Mouse (Mus musculus) liver, embryonic 11.5 days (tissue): ENCODE results near the gene Hormad1. TPM values are rescaled to one million over a fixed set of nuclear protein-coding genes. Genes with fewer than 3 reads are reported as not detected.

Experiments used
- ATAC-seq: fragments of 200-750 bp; cut with Nextera tagmentation; replicated peaks from 2 replicates; pipeline ENCODE4 v1.8.0; 2017; ENCODE audit warnings: moderate number of reproducible peaks, mild to moderate bottlenecking, moderate TSS enrichment, moderate library complexity; ENCODE audit not compliant: low FRiP score
- DNase-seq: peaks from one replicate; pipeline ENCODE4 v3.0.0-alpha.2; 2017; ENCODE audit warnings: low spot score
- H3K27ac ChIP-seq: fragments of 300-500 bp; sonication (generic); 2 replicates; pipeline ENCODE4 v1.5.1; 2014; ENCODE audit warnings: mild to moderate bottlenecking, low read depth, low read length, control low read depth
- H3K27me3 ChIP-seq: fragments of 300-500 bp; sonication (generic); replicated peaks from 2 replicates; pipeline ENCODE4 v1.6.1; 2014; ENCODE audit warnings: low read length, mixed read lengths; ENCODE audit not compliant: control insufficient read depth, insufficient read depth
- H3K36me3 ChIP-seq: fragments of 300-500 bp; sonication (generic); 2 replicates; pipeline ENCODE4 v1.6.1; 2014; ENCODE audit warnings: mild to moderate bottlenecking, low read length, moderate library complexity, mixed read lengths; ENCODE audit not compliant: control insufficient read depth, insufficient read depth
- H3K4me1 ChIP-seq: fragments of 300-500 bp; sonication (generic); replicated peaks from 2 replicates; pipeline ENCODE4 v1.6.1; 2014; ENCODE audit warnings: low read length, mixed read lengths; ENCODE audit not compliant: control insufficient read depth, insufficient read depth
- H3K4me2 ChIP-seq: fragments of 300-500 bp; sonication (generic); 2 replicates; pipeline ENCODE4 v1.6.1; 2014; ENCODE audit warnings: mild to moderate bottlenecking, control low read depth, moderate library complexity
- H3K4me3 ChIP-seq: fragments of 300-500 bp; sonication (generic); 2 replicates; pipeline ENCODE4 v1.5.1; 2014; ENCODE audit warnings: low read depth, low read length, control low read depth
- H3K9ac ChIP-seq: fragments of 300-500 bp; sonication (generic); 2 replicates; pipeline ENCODE4 v1.6.1; 2014; ENCODE audit warnings: low read depth, low read length, control low read depth
- H3K9me3 ChIP-seq: fragments of 300-500 bp; sonication (generic); 2 replicates; pipeline ENCODE4 v1.6.1; 2016; ENCODE audit warnings: low read length, inconsistent platforms, mixed read lengths; ENCODE audit not compliant: control insufficient read depth
- WGBS: fragments of 180-500 bp; shearing (Covaris S2); extraction: QIAGEN DNeasy Blood & Tissue Kit; methylation state at CpG from one replicate; pipeline ENCODE4 v1.1.7; 2014; 5-methylcytosine and 5-hydroxymethylcytosine counted together
- polyA plus RNA-seq: library from polyadenylated mRNA; unstranded; fragments of >200 nt; fragmentation: Nextera tagmentation; extraction: Ambion mirVana; gene quantifications from 2 replicates; pipeline ENCODE4 v1.2.1, GENCODE M21; 2014

Hormad1 gene
- polyA plus RNA-seq, 1 experiment from 2014 or later = 0.23 TPM

- no peaks in the 10 kb centered on the region for H3K36me3 ChIP-seq
- no peak for ATAC-seq
- WGBS = 64% methylated on average over 2 of the region's 2 CpGs
- DNase-seq = no peak
- peaks cover 14% of the 10 kb centered on the region for H3K4me1 ChIP-seq
- no peak overlapping the region for H3K9ac ChIP-seq
- H3K27ac ChIP-seq = no peak overlapping the region
- no peak overlapping the region for H3K4me2 ChIP-seq
- H3K4me3 ChIP-seq = no peak overlapping the region
- H3K27me3 ChIP-seq = no peaks in the 10 kb centered on the region
- no peaks in the 10 kb centered on the region for H3K9me3 ChIP-seq
Observed at GRCm38 (mm10) chr3:95524673-95525072, 34.8 kb upstream of the Hormad1 start.

- ATAC-seq = no peak
- Histone ChIP-seq H3K36me3 (no peaks in the 10 kb centered on the region), H3K4me2 (no peak overlapping the region), H3K27ac (no peak overlapping the region), H3K4me3 (no peak overlapping the region), H3K4me1 (peaks cover 7% of the 10 kb centered on the region; the same call in 1 of the 2 replicates), H3K27me3 (no peaks in the 10 kb centered on the region), H3K9ac (no peak overlapping the region), H3K9me3 (no peaks in the 10 kb centered on the region)
- no peak for DNase-seq
Observed at GRCm38 (mm10) chr3:95526111-95526510, 33.4 kb upstream of the Hormad1 start.

- ATAC-seq = no peak
- WGBS = 75% methylated on average over 8 of the region's 8 CpGs
- Histone ChIP-seq H3K4me3 (no peak within 1 kb of the TSS), H3K36me3 (no peaks in the 10 kb centered on the region), H3K4me1 (peaks cover 6% of the 10 kb centered on the region; the same call in 1 of the 2 replicates), H3K4me2 (no peak within 1 kb of the TSS), H3K27ac (no peak within 1 kb of the TSS), H3K9ac (no peak within 1 kb of the TSS), H3K9me3 (no peaks in the 10 kb centered on the region), H3K27me3 (no peaks in the 10 kb centered on the region)
- no peak for DNase-seq
Observed at GRCm38 (mm10) chr3:95526622-95527211, 32.8 kb upstream of the Hormad1 start, which contains the start of gene Ctss. TSS of gene Ctss (plus strand) at chr3:95526786.

GRCm38 (mm10) chr3:95529814-95530213 lies 29.7 kb upstream of the Hormad1 start:
- Histone ChIP-seq H3K4me3 (no peak overlapping the region), H3K27ac (no peak overlapping the region), H3K9me3 (no peaks in the 10 kb centered on the region), H3K4me2 (no peak overlapping the region), H3K4me1 (no peaks in the 10 kb centered on the region), H3K9ac (no peak overlapping the region), H3K27me3 (no peaks in the 10 kb centered on the region), H3K36me3 (no peaks in the 10 kb centered on the region)
- ATAC-seq (no peak), DNase-seq (no peak)
- WGBS = 71% methylated on average over 6 of the region's 6 CpGs

GRCm38 (mm10) chr3:95531025-95531424 lies 28.5 kb upstream of the Hormad1 start:
- no peak overlapping the region for H3K4me3 ChIP-seq
- DNase-seq (no peak), ATAC-seq (no peak)
- H3K4me1 ChIP-seq = no peaks in the 10 kb centered on the region
- no peaks in the 10 kb centered on the region for H3K27me3 ChIP-seq
- H3K9me3 ChIP-seq = no peaks in the 10 kb centered on the region
- no peak overlapping the region for H3K27ac ChIP-seq
- no peak overlapping the region for H3K9ac ChIP-seq
- H3K36me3 ChIP-seq = no peaks in the 10 kb centered on the region
- 84% methylated on average over 1 of the region's 1 CpGs for WGBS
- H3K4me2 ChIP-seq = no peak overlapping the region

GRCm38 (mm10) chr3:95533364-95533763 lies 26.1 kb upstream of the Hormad1 start:
- Histone ChIP-seq H3K9ac (no peak overlapping the region), H3K4me2 (no peak overlapping the region), H3K27ac (no peak overlapping the region), H3K27me3 (no peaks in the 10 kb centered on the region), H3K9me3 (no peaks in the 10 kb centered on the region), H3K4me3 (no peak overlapping the region), H3K36me3 (no peaks in the 10 kb centered on the region), H3K4me1 (no peaks in the 10 kb centered on the region)
- ATAC-seq (no peak), DNase-seq (no peak)
- 87% methylated on average over 5 of the region's 5 CpGs for WGBS

GRCm38 (mm10) chr3:95534927-95535326 lies 24.6 kb upstream of the Hormad1 start:
- no peak for ATAC-seq
- Histone ChIP-seq H3K27ac (no peak overlapping the region), H3K4me3 (no peak overlapping the region), H3K9me3 (no peaks in the 10 kb centered on the region), H3K4me2 (no peak overlapping the region), H3K36me3 (no peaks in the 10 kb centered on the region), H3K27me3 (no peaks in the 10 kb centered on the region), H3K9ac (no peak overlapping the region), H3K4me1 (no peaks in the 10 kb centered on the region)
- 77% methylated on average over 1 of the region's 1 CpGs for WGBS
- DNase-seq = no peak

- no peak overlapping the region for H3K4me2 ChIP-seq
- no peak overlapping the region for H3K9ac ChIP-seq
- no peak overlapping the region for H3K27ac ChIP-seq
- DNase-seq (no peak), ATAC-seq (no peak)
- no peak overlapping the region for H3K4me3 ChIP-seq
- no peaks in the 10 kb centered on the region for H3K9me3 ChIP-seq
- no peaks in the 10 kb centered on the region for H3K27me3 ChIP-seq
- no peaks in the 10 kb centered on the region for H3K36me3 ChIP-seq
- no peaks in the 10 kb centered on the region for H3K4me1 ChIP-seq
- WGBS = 87% methylated on average over 10 of the region's 10 CpGs
Observed at GRCm38 (mm10) chr3:95538936-95539335, 20.5 kb upstream of the Hormad1 start.

- Histone ChIP-seq H3K4me3 (no peak overlapping the region), H3K4me1 (no peaks in the 10 kb centered on the region), H3K4me2 (no peak overlapping the region), H3K36me3 (no peaks in the 10 kb centered on the region), H3K9me3 (no peaks in the 10 kb centered on the region), H3K27ac (no peak overlapping the region), H3K27me3 (no peaks in the 10 kb centered on the region), H3K9ac (no peak overlapping the region)
- ATAC-seq (no peak), DNase-seq (no peak)
- WGBS = 93% methylated on average over 4 of the region's 4 CpGs
Observed at GRCm38 (mm10) chr3:95539837-95540236, 19.6 kb upstream of the Hormad1 start.
